In the genomic region with DNA sequence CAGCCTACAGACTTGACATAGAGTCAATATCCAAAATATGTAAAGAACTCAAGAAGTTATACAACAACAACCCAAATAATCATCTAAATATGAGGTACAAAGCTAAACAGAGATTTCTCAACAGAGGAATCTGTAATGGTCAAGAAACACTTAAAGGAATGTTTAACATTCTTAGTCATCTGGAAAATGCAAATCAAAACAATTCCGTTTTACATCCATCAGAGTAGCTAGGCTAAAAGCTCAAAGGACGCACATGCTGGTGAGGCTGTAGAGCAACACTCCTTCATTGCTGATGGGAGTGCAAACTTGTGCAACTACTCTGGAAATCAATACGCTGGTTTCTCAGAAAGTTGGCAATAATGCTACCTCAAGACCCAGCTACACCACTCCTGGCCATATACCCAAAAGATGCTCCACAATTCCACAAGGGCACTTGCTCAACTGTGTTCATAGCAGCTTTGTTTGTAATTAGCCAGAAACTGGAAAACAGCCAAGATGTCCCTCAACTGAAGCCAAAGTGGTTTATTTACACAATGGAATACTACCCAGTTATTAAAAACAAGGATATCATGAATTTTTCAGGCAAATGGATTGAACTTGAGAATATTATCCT, we compare ENCODE assay signal across 20 mouse cellular contexts. TPM values are rescaled to one million over a fixed set of nuclear protein-coding genes. Genes with fewer than 3 reads are reported as not detected.
A peak's percentile ranks its signal among the peaks of the same experiment; 100 is the strongest.
DNase-seq lines count a peak whose midpoint lies in the region; ATAC-seq and TF ChIP-seq lines count a peak whose summit lies in the region.
"Had no signal": no experiment of that assay in that cellular context is flagged by ENCODE, and none has a peak within 500 bp of the region (broad histone marks: within the 10 kb centered on the region; RNA-seq: fewer than 3 reads in every experiment).

No protein-coding gene starts in this region.

- peaks cover 17% of the 10 kb centered on the region for H3K36me3 ChIP-seq in heart, adult 2 months (ENCODE audit: control insufficient read depth, insufficient read depth, low read length)
- no peaks in the 10 kb centered on the region for H3K36me3 ChIP-seq in lung, embryonic 15.5 days
- H3K36me3 ChIP-seq in hindbrain, embryonic 16.5 days (ENCODE audit: control insufficient read depth, insufficient read depth, low read length): no peaks in the 10 kb centered on the region
- H3K36me3 ChIP-seq: hindbrain, embryonic 13.5 days; liver, embryonic 12.5 days had no signal

- H3K27me3 ChIP-seq in heart, adult 2 months (ENCODE audit: control insufficient read depth, insufficient read depth, low read length): no peaks in the 10 kb centered on the region
- no peaks in the 10 kb centered on the region for H3K27me3 ChIP-seq in lung, embryonic 15.5 days
- H3K27me3 ChIP-seq in hindbrain, embryonic 16.5 days (replicated peaks; ENCODE audit: control insufficient read depth, insufficient read depth, low read length): no peaks in the 10 kb centered on the region
- H3K27me3 ChIP-seq: hindbrain, embryonic 13.5 days; liver, embryonic 12.5 days; megakaryocyte, embryonic 14.5 days had no signal

- ATAC-seq in lung, embryonic 15.5 days (ENCODE audit: borderline replicate concordance, extremely low read depth, low FRiP score, low TSS enrichment): peak; percentile 55; the same call in 1 of the 2 replicates
- ATAC-seq in hindbrain, embryonic 16.5 days: no peak
- ATAC-seq: CD4-positive, CD25-positive, alpha-beta regulatory T cell, adult 4 months; liver, embryonic 12.5 days; midbrain, embryonic 16.5 days had no signal

- peak overlapping the region; percentile 55 for H3K27ac ChIP-seq in heart, adult 2 months
- H3K27ac ChIP-seq in lung, embryonic 15.5 days: 0 out of 2 replicates have a peak overlapping the region, but pooled peaks have one; percentile 25
- no peak overlapping the region for H3K27ac ChIP-seq in hindbrain, embryonic 16.5 days (ENCODE audit: low read depth, low read length)
- H3K27ac ChIP-seq: hindbrain, embryonic 13.5 days; liver, embryonic 12.5 days had no signal

- no peak for TF ChIP-seq POLR2A in heart, adult 2 months (IDR thresholded peaks at IDR 0.05; ENCODE audit: insufficient read depth, low read depth, low read length)
- TF ChIP-seq POLR2A in lung, adult 2 months (IDR thresholded peaks at IDR 0.05; ENCODE audit: borderline replicate concordance, extremely low read depth, low read depth, low read length): no peak

- TF ChIP-seq CTCF in heart, adult 2 months (IDR thresholded peaks at IDR 0.05): no peak
- no peak for TF ChIP-seq CTCF in lung, adult 2 months (IDR thresholded peaks at IDR 0.05; ENCODE audit: insufficient read depth, low read length)

- H3K9me3 ChIP-seq in lung, embryonic 15.5 days: no peaks in the 10 kb centered on the region
- no peaks in the 10 kb centered on the region for H3K9me3 ChIP-seq in hindbrain, embryonic 16.5 days (ENCODE audit: control insufficient read depth, low read length)
- H3K9me3 ChIP-seq: hindbrain, embryonic 13.5 days; liver, embryonic 12.5 days; megakaryocyte, embryonic 14.5 days had no signal

- no peak overlapping the region for H3K9ac ChIP-seq in heart, adult 2 months (ENCODE audit: low read depth, low read length)
- H3K9ac ChIP-seq in lung, embryonic 15.5 days: no peak overlapping the region
- no peak overlapping the region for H3K9ac ChIP-seq in hindbrain, embryonic 16.5 days (ENCODE audit: low read depth, low read length)
- H3K9ac ChIP-seq: hindbrain, embryonic 13.5 days; liver, embryonic 12.5 days had no signal

- H3K4me2 ChIP-seq in lung, embryonic 15.5 days: no peak overlapping the region
- no peak overlapping the region for H3K4me2 ChIP-seq in hindbrain, embryonic 16.5 days (ENCODE audit: low read length)
- H3K4me2 ChIP-seq: hindbrain, embryonic 13.5 days; liver, embryonic 12.5 days had no signal

- intact Hi-C loops in heart, adult 2 months (cut with DNase I): no loop called here

- TF ChIP-seq EP300 in heart, adult 2 months (IDR thresholded peaks at IDR 0.05; ENCODE audit: insufficient read depth, low read depth, low read length): no peak

- H3K4me1 ChIP-seq in heart, adult 2 months (ENCODE audit: control insufficient read depth, insufficient read depth, low read length): peaks cover 20% of the 10 kb centered on the region
- no peaks in the 10 kb centered on the region for H3K4me1 ChIP-seq in lung, embryonic 15.5 days
- peaks cover 25% of the 10 kb centered on the region for H3K4me1 ChIP-seq in lung, adult 2 months (ENCODE audit: control insufficient read depth, insufficient read depth, low read length)
- no peaks in the 10 kb centered on the region for H3K4me1 ChIP-seq in hindbrain, embryonic 16.5 days (ENCODE audit: control insufficient read depth, insufficient read depth, low read depth, low read length)
- H3K4me1 ChIP-seq: hindbrain, embryonic 13.5 days had no signal

- H3K4me3 ChIP-seq in heart, adult 2 months: no peak overlapping the region
- no peak overlapping the region for H3K4me3 ChIP-seq in lung, embryonic 15.5 days
- no peak overlapping the region for H3K4me3 ChIP-seq in lung, adult 2 months (replicated peaks; ENCODE audit: extremely low read depth, low read depth, low read length)
- no peak overlapping the region for H3K4me3 ChIP-seq in hindbrain, embryonic 16.5 days (ENCODE audit: low read length)
- H3K4me3 ChIP-seq: hindbrain, embryonic 13.5 days; liver, embryonic 12.5 days; megakaryocyte, embryonic 14.5 days had no signal

- no peaks in the 10 kb centered on the region for H3K79me2 ChIP-seq in heart, adult 2 months (replicated peaks; ENCODE audit: control insufficient read depth, insufficient read depth, low read length)

- no peak for DNase-seq in heart, adult 2 months
- DNase-seq in heart, postnatal 4 days: no peak
- DNase-seq in lung, adult 2 months: no peak
- peak; percentile 40 for DNase-seq in induced T-regulatory cell, adult 2 months (ENCODE audit: low read depth)
- DNase-seq in frontal cortex, postnatal 14 days (ENCODE audit: low spot score in 2 of 2): no peak
- DNase-seq: cerebellum, adult 11 months; cerebellum, postnatal 36 days; kidney, postnatal 10 days; layer of hippocampus, adult 9-11 months; right cerebral cortex, postnatal 25 days had no signal

- 86% methylated on average over 3 of the region's 3 CpGs for WGBS in heart, adult 2 months
- WGBS in lung, embryonic 15.5 days: 52% methylated on average over 3 of the region's 3 CpGs
- WGBS in lung, adult 2 months: 64% methylated on average over 3 of the region's 3 CpGs
- 88% methylated on average over 3 of the region's 3 CpGs for WGBS in hindbrain, embryonic 16.5 days

RNA-seq across cellular contexts. Expression of a gene that starts 41.9 kb away (rescaled TPM):
- 10 to 100 TPM; 28.7 to 40.7 TPM for total RNA-seq in heart, adult 2 months (2021)
- 32.4 and 47.0 TPM in 2 replicates for polyA plus RNA-seq in heart, adult 2 months (2012; rRNA removed)
- 10 to 100 TPM; 14.5 to 19.7 TPM for total RNA-seq in heart, postnatal 4 days (2021)
- 1.2 and 1.5 TPM in 2 replicates for polyA plus RNA-seq in lung, embryonic 15.5 days (2015; fragmentation: Nextera tagmentation; extraction: Ambion mirVana)
- 103 and 250 TPM in 2 replicates for polyA plus RNA-seq in lung, adult 2 months (2012; rRNA removed)
- 0.21 and 0.30 TPM in 2 replicates for polyA plus RNA-seq in hindbrain, embryonic 16.5 days (2015; fragmentation: Nextera tagmentation; extraction: Ambion mirVana)
- polyA plus RNA-seq: embryonic facial prominence, embryonic 11.5 days; hindbrain, embryonic 13.5 days; liver, embryonic 12.5 days; midbrain, embryonic 16.5 days had no signal

RNA-seq across cellular contexts. Expression of a gene that starts 52.9 kb away (rescaled TPM):
- under 1 TPM; 0.26 to 0.48 TPM for total RNA-seq in heart, adult 2 months (2021)
- 0.20 and 0.49 TPM in 2 replicates for polyA plus RNA-seq in heart, adult 2 months (2012; rRNA removed)
- total RNA-seq in heart, postnatal 4 days (2021): not detected
- 0.15 and 0.39 TPM in 2 replicates for polyA plus RNA-seq in lung, embryonic 15.5 days (2015; fragmentation: Nextera tagmentation; extraction: Ambion mirVana)
- 0.54 and 1.3 TPM in 2 replicates for polyA plus RNA-seq in lung, adult 2 months (2012; rRNA removed)
- polyA plus RNA-seq in hindbrain, embryonic 16.5 days (2015; fragmentation: Nextera tagmentation; extraction: Ambion mirVana): 0.09 TPM in 1 of 2 replicates, not detected in the other
- total RNA-seq: left cerebral cortex, postnatal 14 days had no signal
- polyA plus RNA-seq: hindbrain, embryonic 13.5 days; midbrain, embryonic 16.5 days; testis, adult 2 months had no signal

Comparison
In these comparisons a context has a peak if more than half of its experiments do, and no peak if none do; other contexts are left out.
1. RNA of a gene that starts 41.9 kb away (polyA plus RNA-seq): 103 to 250 TPM in lung, adult 2 months and 32.4 to 47.0 TPM in heart, adult 2 months; 1.2 to 1.5 TPM in lung, embryonic 15.5 days and 0.21 to 0.30 TPM in hindbrain, embryonic 16.5 days; every median in the first group is over 10 times any median in the second.